Mouse (Mus musculus) neural tube, embryonic 11.5 days (tissue): Measurements from ENCODE around the gene Cpvl. TPM values are rescaled to one million over a fixed set of nuclear protein-coding genes. Genes with fewer than 3 reads are reported as not detected.

ENCODE experiments used
- ATAC-seq: fragments of 200-750 bp; cut with Nextera tagmentation; 2 replicates; pipeline ENCODE4 v1.8.0; 2017; ENCODE audit warnings: moderate number of reproducible peaks, mild to moderate bottlenecking, moderate TSS enrichment, moderate library complexity; ENCODE audit not compliant: insufficient read depth, low FRiP score, low TSS enrichment
- DNase-seq: peaks from one replicate; pipeline ENCODE4 v3.0.0-alpha.2; 2015; ENCODE audit warnings: low spot score
- H3K27ac ChIP-seq: fragments of 300-500 bp; sonication (generic); 2 replicates; pipeline ENCODE4 v1.5.1; 2014; ENCODE audit warnings: low read depth, mild to moderate bottlenecking, low read length
- H3K27me3 ChIP-seq: fragments of 300-500 bp; sonication (generic); 2 replicates; pipeline ENCODE4 v1.6.1; 2014; ENCODE audit warnings: mild to moderate bottlenecking, low read length, mixed read lengths; ENCODE audit not compliant: control insufficient read depth, insufficient read depth
- H3K36me3 ChIP-seq: fragments of 300-500 bp; sonication (generic); 2 replicates; pipeline ENCODE4 v1.6.1; 2014; ENCODE audit warnings: mild to moderate bottlenecking, low read length, moderate library complexity, mixed read lengths; ENCODE audit not compliant: control insufficient read depth, insufficient read depth
- H3K4me1 ChIP-seq: fragments of 300-500 bp; sonication (generic); 2 replicates; pipeline ENCODE4 v1.6.1; 2014; ENCODE audit warnings: low read length, mixed read lengths; ENCODE audit not compliant: control insufficient read depth, insufficient read depth
- H3K4me2 ChIP-seq: fragments of 300-500 bp; sonication (generic); 2 replicates; pipeline ENCODE4 v1.6.1; 2014; ENCODE audit warnings: low read depth, mild to moderate bottlenecking, moderate library complexity
- H3K4me3 ChIP-seq: fragments of 300-500 bp; sonication (generic); 2 replicates; pipeline ENCODE4 v1.5.1; 2014; ENCODE audit warnings: low read depth, low read length
- H3K9ac ChIP-seq: fragments of 300-500 bp; sonication (generic); 2 replicates; pipeline ENCODE4 v1.6.1; 2014; ENCODE audit warnings: mild to moderate bottlenecking, low read length
- H3K9me3 ChIP-seq: fragments of 300-500 bp; sonication (generic); 2 replicates; pipeline ENCODE4 v1.6.1; 2016; ENCODE audit warnings: low read length; ENCODE audit not compliant: control insufficient read depth
- WGBS: fragments of 180-500 bp; shearing (Covaris S2); extraction: QIAGEN DNeasy Blood & Tissue Kit; methylation state at CpG from one replicate; pipeline ENCODE4 v1.1.7; 2014; 5-methylcytosine and 5-hydroxymethylcytosine counted together
- polyA plus RNA-seq: library from polyadenylated mRNA; unstranded; fragments of >200 nt; fragmentation: Nextera tagmentation; extraction: Ambion mirVana; gene quantifications from 2 replicates; pipeline ENCODE4 v1.2.1, GENCODE M21; 2014

Cpvl gene
- polyA plus RNA-seq, 1 experiment from 2014 or later = not detected

DNA sequence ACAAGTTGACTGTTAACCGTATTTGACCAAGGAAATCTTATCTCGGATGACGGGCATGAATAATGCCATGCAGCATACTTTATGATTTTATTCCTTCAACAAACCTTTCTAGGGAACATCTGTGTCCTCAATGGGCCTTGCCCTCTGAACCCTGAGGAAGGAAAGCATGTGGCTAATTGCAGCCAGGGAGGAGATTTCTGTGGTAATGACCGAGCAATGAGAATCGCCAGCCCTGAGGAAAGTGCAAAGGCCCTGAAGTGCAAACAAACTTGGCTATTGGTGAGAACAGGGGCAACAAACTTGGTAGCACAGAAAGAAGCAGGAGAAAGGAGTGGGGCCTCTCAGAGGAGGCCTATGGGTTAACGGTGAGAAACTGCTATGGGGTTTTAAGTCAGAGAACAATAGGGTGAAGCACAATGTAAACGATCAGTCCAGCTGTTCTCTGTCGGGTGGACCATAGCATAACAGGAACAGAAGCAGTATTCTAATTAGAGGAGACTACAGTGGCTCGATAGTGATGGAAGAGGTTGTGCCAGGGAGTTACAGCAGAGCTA, 3.7 kb upstream of the Cpvl start:
- no peaks in the 10 kb centered on the region for H3K36me3 ChIP-seq
- no peak overlapping the region for H3K9ac ChIP-seq
- H3K9me3 ChIP-seq = no peaks in the 10 kb centered on the region
- no peak for ATAC-seq
- no peak for DNase-seq
- H3K4me3 ChIP-seq = no peak overlapping the region
- no peaks in the 10 kb centered on the region for H3K27me3 ChIP-seq
- H3K4me1 ChIP-seq = no peaks in the 10 kb centered on the region
- WGBS = 42% methylated on average over 9 of the region's 9 CpGs
- no peak overlapping the region for H3K4me2 ChIP-seq
- H3K27ac ChIP-seq = no peak overlapping the region

DNA sequence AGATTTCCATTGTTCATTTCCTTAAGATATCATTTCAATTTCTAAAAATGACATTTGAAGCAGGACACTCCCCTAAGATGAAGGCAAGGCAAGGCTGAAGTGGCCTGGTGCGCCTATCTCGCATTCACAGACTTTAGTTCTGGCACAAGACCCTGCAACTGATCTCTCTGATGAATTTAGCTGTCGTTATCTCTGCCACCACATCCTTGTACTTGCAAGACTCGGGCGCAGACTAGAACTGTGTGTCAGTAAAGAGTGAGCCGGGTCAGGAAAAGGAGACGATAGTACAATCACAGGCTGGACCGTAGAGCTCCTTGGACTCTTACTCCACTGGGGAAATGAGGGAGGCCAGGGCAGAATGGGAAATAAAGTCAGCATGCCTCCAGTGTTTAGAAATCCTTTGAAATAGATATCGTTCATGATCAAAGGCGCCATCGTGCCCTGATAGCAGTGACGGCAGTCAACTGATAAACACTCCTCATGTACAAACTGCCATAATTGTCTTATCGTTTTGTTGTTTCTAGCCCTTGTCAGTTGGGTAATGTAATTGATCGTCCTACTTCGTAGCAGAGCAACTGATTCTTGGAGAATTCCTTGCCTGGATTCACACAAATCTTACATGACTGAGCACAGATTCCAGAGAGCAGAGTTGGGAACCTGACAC, 2.5 kb upstream of the Cpvl start:
- H3K27ac ChIP-seq = no peak overlapping the region
- H3K4me2 ChIP-seq = no peak overlapping the region
- no peak overlapping the region for H3K4me3 ChIP-seq
- H3K9ac ChIP-seq = no peak overlapping the region
- no peaks in the 10 kb centered on the region for H3K27me3 ChIP-seq
- no peaks in the 10 kb centered on the region for H3K4me1 ChIP-seq
- ATAC-seq (no peak), DNase-seq (no peak)
- WGBS = 88% methylated on average over 15 of the region's 15 CpGs
- no peaks in the 10 kb centered on the region for H3K9me3 ChIP-seq
- no peaks in the 10 kb centered on the region for H3K36me3 ChIP-seq

DNA sequence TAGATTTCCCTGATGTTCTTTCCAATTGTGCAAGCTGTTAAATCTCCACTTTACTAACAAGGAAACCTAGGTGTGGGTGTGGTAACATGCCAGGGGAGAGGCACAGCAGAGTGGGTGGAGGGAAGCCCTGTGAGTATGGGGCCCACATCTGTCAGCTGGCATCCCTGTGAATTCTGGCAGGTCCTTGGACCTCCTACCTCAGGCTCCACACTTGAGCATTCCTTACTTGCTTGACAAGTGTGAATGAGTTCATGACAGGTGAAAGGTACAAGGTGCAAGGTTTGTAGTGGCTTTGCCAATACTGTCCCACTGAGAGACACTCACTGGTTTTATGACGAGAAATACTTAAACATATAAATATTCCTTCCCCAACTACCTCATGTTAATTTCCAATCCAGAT, 4.4 kb downstream of the Cpvl start:
- Histone ChIP-seq H3K9me3 (no peaks in the 10 kb centered on the region), H3K4me2 (no peak overlapping the region), H3K27me3 (no peaks in the 10 kb centered on the region), H3K36me3 (no peaks in the 10 kb centered on the region), H3K4me1 (no peaks in the 10 kb centered on the region), H3K9ac (no peak overlapping the region), H3K27ac (no peak overlapping the region), H3K4me3 (no peak overlapping the region)
- DNase-seq (no peak), ATAC-seq (no peak)
- WGBS = 83% methylated on average over 1 of the region's 1 CpGs

DNA sequence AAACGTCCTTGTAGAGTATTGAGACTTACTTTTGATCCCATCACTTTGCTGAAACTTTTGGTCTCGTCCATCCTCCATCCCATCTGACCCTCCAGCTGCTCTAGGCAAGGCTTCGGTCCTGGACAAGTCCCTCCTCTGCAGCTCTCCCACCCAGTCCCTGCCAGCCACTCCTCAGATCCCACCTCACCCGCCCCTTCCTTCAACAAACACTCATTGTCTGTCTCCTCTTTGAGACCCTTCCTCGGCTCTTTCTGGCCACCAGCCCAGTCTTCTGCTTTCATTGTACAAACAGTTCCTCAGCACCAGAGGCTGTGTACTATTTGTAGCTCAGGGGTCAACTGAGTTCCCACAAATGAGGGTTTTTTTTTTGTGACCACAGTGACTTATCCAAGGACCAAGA, 5.0 kb downstream of the Cpvl start:
- Histone ChIP-seq H3K4me3 (no peak overlapping the region), H3K4me1 (no peaks in the 10 kb centered on the region), H3K27ac (no peak overlapping the region), H3K27me3 (no peaks in the 10 kb centered on the region), H3K36me3 (no peaks in the 10 kb centered on the region), H3K4me2 (no peak overlapping the region), H3K9me3 (no peaks in the 10 kb centered on the region), H3K9ac (no peak overlapping the region)
- ATAC-seq (no peak), DNase-seq (no peak)
- WGBS = 43% methylated on average over 5 of the region's 5 CpGs

DNA sequence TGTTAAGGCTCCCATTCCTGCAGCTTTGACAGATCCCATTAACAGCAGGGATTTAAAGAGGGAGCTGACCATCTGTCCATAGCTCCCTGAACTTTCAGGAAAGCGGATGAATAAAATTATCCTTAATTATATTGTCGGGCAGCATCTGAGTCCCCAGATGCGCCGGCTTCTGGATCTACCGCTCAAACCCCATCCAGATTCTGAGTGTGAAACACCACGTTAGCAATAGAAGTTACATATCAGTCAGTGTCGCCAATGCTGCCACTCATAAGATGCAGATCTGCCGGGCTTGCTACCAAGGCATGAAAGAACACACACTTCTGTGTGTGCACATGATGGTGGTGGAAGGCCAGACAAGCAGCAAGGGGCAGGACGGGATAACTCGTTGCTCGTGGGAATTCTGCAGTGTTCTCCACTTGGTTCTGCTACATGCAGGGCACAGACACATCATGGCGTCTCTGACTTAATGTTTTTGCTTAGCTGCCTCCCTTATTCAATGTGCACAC, 6.2 kb downstream of the Cpvl start:
- Histone ChIP-seq H3K36me3 (no peaks in the 10 kb centered on the region), H3K4me2 (no peak overlapping the region), H3K4me3 (no peak overlapping the region), H3K27ac (no peak overlapping the region), H3K9me3 (no peaks in the 10 kb centered on the region), H3K27me3 (no peaks in the 10 kb centered on the region), H3K4me1 (no peaks in the 10 kb centered on the region), H3K9ac (no peak overlapping the region)
- DNase-seq = no peak
- WGBS = 71% methylated on average over 12 of the region's 12 CpGs
- no peak for ATAC-seq

DNA sequence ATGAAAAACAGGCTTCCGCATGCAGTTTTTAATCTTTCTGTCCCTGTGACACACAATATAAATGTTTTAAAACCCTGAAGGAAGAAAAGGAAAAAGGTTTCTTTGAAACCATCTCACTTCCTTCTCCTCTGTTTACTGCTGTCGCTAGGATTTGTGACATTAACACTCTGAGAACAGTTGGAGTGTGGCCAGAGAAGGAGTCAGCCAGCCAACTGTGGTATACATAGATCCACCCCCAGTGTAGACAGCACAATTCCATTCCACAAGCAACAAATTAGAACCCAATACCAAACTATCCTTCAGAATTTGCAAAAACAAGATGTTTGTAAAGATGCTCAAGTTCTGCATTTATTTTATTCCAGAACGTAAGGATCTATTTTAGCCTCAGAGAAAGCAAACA, 6.7 kb downstream of the Cpvl start:
- DNase-seq = no peak
- Histone ChIP-seq H3K4me3 (no peak overlapping the region), H3K36me3 (no peaks in the 10 kb centered on the region), H3K27ac (no peak overlapping the region), H3K9ac (no peak overlapping the region), H3K4me1 (no peaks in the 10 kb centered on the region), H3K27me3 (no peaks in the 10 kb centered on the region), H3K4me2 (no peak overlapping the region), H3K9me3 (no peaks in the 10 kb centered on the region)
- 76% methylated on average over 3 of the region's 3 CpGs for WGBS
- ATAC-seq = no peak

DNA sequence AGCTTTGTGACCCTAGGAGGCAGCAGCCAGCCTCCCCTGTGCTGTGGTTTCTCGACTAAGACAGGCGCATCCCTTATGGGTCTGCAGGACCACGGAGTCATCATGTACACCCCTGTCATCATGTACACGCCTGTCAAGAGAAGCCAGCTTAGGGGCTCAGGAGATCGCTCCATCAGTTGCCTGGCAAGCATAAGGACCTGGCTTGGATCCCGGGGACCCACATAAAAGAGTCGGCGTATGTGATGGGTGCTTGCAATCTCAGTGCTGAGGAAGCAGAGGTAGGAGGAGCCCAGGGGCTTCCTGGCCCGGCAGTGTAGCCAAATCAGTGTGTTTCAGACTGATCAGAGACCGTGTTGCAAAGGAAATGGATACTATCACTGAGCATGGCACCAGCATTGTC, 9.4 kb downstream of the Cpvl start:
- Histone ChIP-seq H3K4me1 (peaks cover 12% of the 10 kb centered on the region), H3K27ac (no peak overlapping the region)
- DNase-seq = no peak

DNA sequence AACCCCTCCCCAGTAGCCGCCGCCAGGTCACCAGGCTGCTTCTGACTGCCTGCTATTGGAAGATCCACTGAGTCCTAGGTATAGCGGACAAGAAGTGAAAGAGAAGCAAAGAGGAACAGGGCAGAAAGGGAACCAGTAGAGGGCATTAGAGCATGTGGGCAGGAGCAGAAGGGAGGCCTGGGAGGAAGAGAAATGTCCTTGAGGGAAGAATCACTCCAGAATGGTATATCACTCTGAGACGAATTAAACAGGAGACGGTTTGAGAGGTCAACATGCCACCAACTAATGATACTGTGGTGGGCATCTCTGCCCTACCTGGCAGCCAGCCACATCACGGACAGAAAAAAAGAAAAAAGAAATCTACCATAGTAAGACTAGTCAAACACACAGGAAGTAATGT, 9.9 kb downstream of the Cpvl start:
- Histone ChIP-seq H3K9ac (no peak overlapping the region), H3K4me3 (no peak overlapping the region), H3K36me3 (no peaks in the 10 kb centered on the region), H3K27ac (no peak overlapping the region), H3K9me3 (no peaks in the 10 kb centered on the region), H3K27me3 (no peaks in the 10 kb centered on the region), H3K4me1 (peaks cover 12% of the 10 kb centered on the region), H3K4me2 (no peak overlapping the region)
- WGBS = 87% methylated on average over 6 of the region's 6 CpGs
- DNase-seq = no peak
- ATAC-seq = no peak

More for the DNA sequence above, 9.4 kb downstream of the Cpvl start:
- Histone ChIP-seq H3K4me2 (no peak overlapping the region), H3K36me3 (no peaks in the 10 kb centered on the region), H3K27me3 (no peaks in the 10 kb centered on the region), H3K4me3 (no peak overlapping the region), H3K9ac (no peak overlapping the region), H3K9me3 (no peaks in the 10 kb centered on the region)
- 78% methylated on average over 10 of the region's 10 CpGs for WGBS
- no peak for ATAC-seq

DNA sequence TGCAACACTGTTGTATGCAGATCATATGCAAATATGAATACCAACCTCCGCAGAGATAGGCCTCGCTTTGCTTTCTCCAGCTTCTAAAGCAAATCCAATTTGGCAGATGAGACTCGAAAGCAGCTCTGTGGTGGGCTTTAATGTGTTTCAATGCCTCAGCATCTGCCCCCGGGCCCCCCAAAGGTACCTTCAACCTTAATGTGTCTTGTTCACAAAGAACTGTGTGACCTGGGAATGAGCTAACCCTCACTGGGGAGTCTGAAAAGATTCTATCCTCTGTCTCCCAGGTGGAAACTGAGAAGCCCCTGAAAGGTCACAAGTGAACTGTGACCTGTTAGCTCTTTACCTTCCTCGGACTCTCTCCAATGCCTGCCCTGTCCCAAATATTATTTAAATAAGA, 11.9 kb downstream of the Cpvl start:
- Histone ChIP-seq H3K27ac (no peak overlapping the region), H3K4me1 (peaks cover 12% of the 10 kb centered on the region), H3K9ac (no peak overlapping the region), H3K9me3 (no peaks in the 10 kb centered on the region), H3K4me2 (no peak overlapping the region), H3K36me3 (no peaks in the 10 kb centered on the region), H3K27me3 (no peaks in the 10 kb centered on the region), H3K4me3 (no peak overlapping the region)
- 69% methylated on average over 5 of the region's 5 CpGs for WGBS
- ATAC-seq (no peak), DNase-seq (no peak)
